Comparison of ENCODE assay signal across 8 mouse cellular contexts in the genomic region with DNA sequence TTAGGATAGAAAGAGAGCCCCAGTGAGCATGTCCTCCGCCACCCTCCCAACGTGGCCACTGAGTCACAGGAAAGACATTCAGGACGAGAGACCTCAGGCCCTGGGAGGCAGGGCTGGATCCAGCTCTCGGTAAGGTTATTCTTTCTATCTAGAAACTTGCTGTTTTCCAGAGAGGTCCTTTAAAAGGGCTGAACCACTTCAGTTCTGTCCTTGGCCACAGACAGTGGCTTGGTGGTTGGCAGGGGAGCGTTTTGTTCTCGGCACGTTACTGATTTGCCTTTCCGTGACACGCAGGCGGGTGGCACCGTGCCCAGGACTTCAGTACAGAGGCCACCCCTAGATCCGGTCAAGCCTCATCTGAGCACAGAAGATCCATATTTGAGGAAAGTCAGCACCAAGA.
DNase-seq lines count a peak whose midpoint lies in the region; ATAC-seq and TF ChIP-seq lines count a peak whose summit lies in the region.
"Had no signal": no experiment of that assay in that cellular context is flagged by ENCODE, and none has a peak within 500 bp of the region (broad histone marks: within the 10 kb centered on the region; RNA-seq: fewer than 3 reads in every experiment).

No protein-coding gene starts in this region.

- no peak overlapping the region for H3K9ac ChIP-seq in lung, embryonic 15.5 days
- no peak overlapping the region for H3K9ac ChIP-seq in heart, embryonic 16.5 days (ENCODE audit: low read length)
- no peak overlapping the region for H3K9ac ChIP-seq in stomach, postnatal 0 days (ENCODE audit: low read length)

- no peak for DNase-seq in lung, adult 2 months
- peak; percentile 83 for DNase-seq in adrenal gland, postnatal 10 days
- DNase-seq in stomach, postnatal 0 days (ENCODE audit: low spot score) = no peak
- no peak for DNase-seq in thymus, postnatal 0 days (ENCODE audit: low spot score)
- no peak for DNase-seq in yolk sac, embryonic 10.5 days (ENCODE audit: low spot score)

- H3K4me1 ChIP-seq in lung, embryonic 15.5 days = peaks cover 13% of the 10 kb centered on the region; the same call in 1 of the 2 replicates
- no peaks in the 10 kb centered on the region for H3K4me1 ChIP-seq in lung, adult 2 months (ENCODE audit: control insufficient read depth, insufficient read depth, low read length)
- no peaks in the 10 kb centered on the region; the same call in 1 of the 2 replicates for H3K4me1 ChIP-seq in heart, embryonic 16.5 days (ENCODE audit: control insufficient read depth, insufficient read depth, low read length)
- no peaks in the 10 kb centered on the region; the same call in 1 of the 2 replicates for H3K4me1 ChIP-seq in stomach, postnatal 0 days (replicated peaks; ENCODE audit: control insufficient read depth, insufficient read depth)

- no peak overlapping the region for H3K4me2 ChIP-seq in lung, embryonic 15.5 days
- H3K4me2 ChIP-seq in heart, embryonic 16.5 days (ENCODE audit: low read depth, low read length) = no peak overlapping the region
- no peak overlapping the region for H3K4me2 ChIP-seq in stomach, postnatal 0 days (replicated peaks; ENCODE audit: low read depth)

- peak; percentile 69; the same call in 1 of the 2 replicates for ATAC-seq in lung, embryonic 15.5 days (ENCODE audit: borderline replicate concordance, extremely low read depth, low FRiP score, low TSS enrichment)
- ATAC-seq in heart, embryonic 16.5 days (replicated peaks; ENCODE audit: extremely low read depth, insufficient read depth, low FRiP score) = 0 out of 2 replicates have a peak, but pooled peaks have one; percentile 37
- ATAC-seq in stomach, postnatal 0 days (ENCODE audit: low FRiP score, low TSS enrichment) = no peak

- no peaks in the 10 kb centered on the region for H3K27me3 ChIP-seq in lung, embryonic 15.5 days
- H3K27me3 ChIP-seq in heart, embryonic 16.5 days (ENCODE audit: control insufficient read depth, insufficient read depth, low read length) = no peaks in the 10 kb centered on the region
- no peaks in the 10 kb centered on the region for H3K27me3 ChIP-seq in stomach, postnatal 0 days (ENCODE audit: control insufficient read depth, insufficient read depth, low read length)

- no peak for TF ChIP-seq EP300 in stomach, postnatal 0 days (optimal IDR thresholded peaks at IDR 0.05)

- WGBS in lung, embryonic 15.5 days = 57% methylated on average over 12 of the region's 12 CpGs
- WGBS in lung, adult 2 months = 52% methylated on average over 12 of the region's 12 CpGs
- WGBS in heart, embryonic 16.5 days = 57% methylated on average over 12 of the region's 12 CpGs
- 61% methylated on average over 12 of the region's 12 CpGs for WGBS in stomach, postnatal 0 days

- no peak for TF ChIP-seq CTCF in lung, adult 2 months (IDR thresholded peaks at IDR 0.05; ENCODE audit: insufficient read depth, low read length)
- TF ChIP-seq CTCF in stomach, postnatal 0 days (IDR thresholded peaks at IDR 0.05; ENCODE audit: low read depth) = no peak

- no peak overlapping the region for H3K4me3 ChIP-seq in lung, embryonic 15.5 days
- H3K4me3 ChIP-seq in lung, adult 2 months (replicated peaks; ENCODE audit: extremely low read depth, low read depth, low read length) = no peak overlapping the region
- H3K4me3 ChIP-seq in heart, embryonic 16.5 days (ENCODE audit: low read length) = no peak overlapping the region
- no peak overlapping the region for H3K4me3 ChIP-seq in stomach, postnatal 0 days (ENCODE audit: low read depth, low read length)
- H3K4me3 ChIP-seq: left cerebral cortex, adult 2 months had no signal

- H3K36me3 ChIP-seq in lung, embryonic 15.5 days = no peaks in the 10 kb centered on the region
- H3K36me3 ChIP-seq in heart, embryonic 16.5 days (ENCODE audit: control insufficient read depth, insufficient read depth) = no peaks in the 10 kb centered on the region
- no peaks in the 10 kb centered on the region for H3K36me3 ChIP-seq in stomach, postnatal 0 days (ENCODE audit: control insufficient read depth, insufficient read depth, low read length)

- no peaks in the 10 kb centered on the region for H3K9me3 ChIP-seq in lung, embryonic 15.5 days
- no peaks in the 10 kb centered on the region for H3K9me3 ChIP-seq in heart, embryonic 16.5 days (replicated peaks; ENCODE audit: control insufficient read depth, low read length)
- no peaks in the 10 kb centered on the region for H3K9me3 ChIP-seq in stomach, postnatal 0 days (ENCODE audit: control insufficient read depth, low read length)

- H3K27ac ChIP-seq in lung, embryonic 15.5 days = 0 out of 2 replicates have a peak overlapping the region, but pooled peaks have one; percentile 2
- H3K27ac ChIP-seq in heart, embryonic 16.5 days (ENCODE audit: low read length) = peak overlapping the region; percentile 64
- 0 out of 2 replicates have a peak overlapping the region, but pooled peaks have one; percentile 5 for H3K27ac ChIP-seq in stomach, postnatal 0 days (replicated peaks)
- H3K27ac ChIP-seq: left cerebral cortex, adult 2 months had no signal

- TF ChIP-seq POLR2A in lung, adult 2 months (IDR thresholded peaks at IDR 0.05; ENCODE audit: borderline replicate concordance, extremely low read depth, low read depth, low read length) = no peak

Comparison
In these comparisons a context has a peak if more than half of its experiments do, and no peak if none do; other contexts are left out.
1. H3K27ac ChIP-seq: peak in every context shown above with its lines; median percentile 64 in heart, embryonic 16.5 days; 5 in stomach, postnatal 0 days; 2 in lung, embryonic 15.5 days.